Mouse (Mus musculus): ENCODE measurements around the gene Prkaca.

The Prkaca gene

GRCm38 (mm10) chr8:83972150-83973120 lies at the start of gene Prkaca:
Prkaca (plus strand) TSS chr8:83972993.
- DNase-seq (ENCODE audit: low spot score in 2 of 2) = peak; percentile 95 to 97

DNA sequence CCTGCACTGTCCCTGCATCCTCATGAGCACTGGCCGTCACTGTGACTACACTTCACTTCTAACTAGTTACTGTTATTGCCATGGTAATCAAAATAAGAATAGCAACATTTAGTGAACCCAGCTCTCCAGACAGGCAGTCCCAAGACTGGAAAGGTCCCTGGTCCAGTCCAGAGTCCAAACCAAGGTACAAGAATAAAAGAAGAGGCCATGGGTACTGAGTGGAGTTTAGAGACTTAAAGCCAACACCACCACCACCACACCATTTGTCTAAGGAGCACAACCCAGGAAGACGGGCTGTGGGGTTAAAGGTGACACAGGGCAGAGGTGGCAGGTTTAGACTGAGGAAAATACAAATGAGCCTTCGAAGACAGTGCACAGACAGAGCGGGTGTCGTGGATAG lies 48.2 kb upstream of the Prkaca start:
- no peak for DNase-seq (ENCODE audit: low spot score in 2 of 2)

GRCm38 (mm10) chr8:83926266-83926665 lies 46.5 kb upstream of the Prkaca start:
- no peak for DNase-seq (ENCODE audit: low spot score in 2 of 2)

DNA sequence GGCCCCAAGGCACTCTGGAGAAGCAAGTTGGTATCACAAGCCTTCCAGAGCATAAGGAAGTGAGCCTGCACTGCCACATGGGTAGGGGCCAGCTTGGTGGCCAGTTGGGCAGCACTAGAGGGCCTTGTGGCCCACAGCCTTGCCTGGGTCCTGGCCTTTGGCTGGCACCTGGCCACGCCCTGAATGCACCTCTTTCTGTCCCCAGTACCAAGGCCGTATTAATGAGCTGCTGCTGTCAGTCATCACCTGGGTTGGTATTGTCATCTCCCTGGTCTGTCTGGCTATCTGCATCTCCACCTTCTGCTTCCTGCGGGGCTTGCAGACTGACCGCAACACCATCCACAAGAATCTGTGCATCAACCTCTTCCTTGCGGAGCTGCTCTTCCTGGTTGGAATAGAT lies 38.6 kb upstream of the Prkaca start:
- DNase-seq (ENCODE audit: low spot score in 2 of 2) = no peak

DNA sequence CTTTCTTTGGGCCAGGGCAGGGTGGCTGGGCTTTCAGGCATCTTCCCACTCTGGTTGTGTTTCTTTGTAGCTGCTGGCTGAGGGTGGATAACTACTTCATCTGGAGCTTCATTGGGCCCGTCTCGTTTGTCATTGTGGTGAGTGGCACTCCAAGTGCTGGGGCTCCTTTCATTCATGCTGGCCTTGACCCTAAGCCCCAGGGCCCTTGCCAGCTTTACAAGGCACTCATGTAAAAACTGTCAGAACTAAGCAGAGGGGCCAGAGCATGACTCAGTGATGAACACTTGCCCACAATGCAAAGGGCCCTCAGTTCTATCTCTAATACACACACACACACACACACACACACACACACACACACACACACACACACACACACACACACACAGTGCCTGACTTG lies 37.8 kb upstream of the Prkaca start:
- DNase-seq (ENCODE audit: low spot score in 2 of 2) = no peak

- no peak for DNase-seq (ENCODE audit: low spot score in 2 of 2)
Observed at GRCm38 (mm10) chr8:83935435-83935834, 37.4 kb upstream of the Prkaca start.

GRCm38 (mm10) chr8:83937645-83938044 lies 35.1 kb upstream of the Prkaca start:
- no peak for DNase-seq (ENCODE audit: low spot score in 2 of 2)

DNA sequence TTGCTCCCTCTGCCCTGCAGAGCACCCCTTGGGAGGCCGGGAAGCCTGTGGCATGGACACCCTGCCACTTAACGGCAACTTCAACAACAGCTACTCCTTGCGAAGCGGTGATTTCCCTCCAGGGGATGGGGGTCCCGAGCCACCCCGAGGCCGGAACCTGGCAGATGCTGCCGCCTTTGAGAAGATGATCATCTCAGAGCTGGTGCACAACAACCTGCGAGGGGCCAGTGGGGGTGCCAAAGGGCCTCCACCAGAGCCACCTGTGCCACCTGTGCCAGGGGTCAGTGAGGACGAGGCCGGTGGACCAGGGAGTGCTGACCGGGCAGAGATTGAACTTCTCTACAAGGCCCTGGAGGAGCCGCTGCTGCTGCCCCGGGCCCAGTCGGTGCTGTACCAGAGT lies 34.5 kb upstream of the Prkaca start:
- no peak for DNase-seq (ENCODE audit: low spot score in 2 of 2)

DNA sequence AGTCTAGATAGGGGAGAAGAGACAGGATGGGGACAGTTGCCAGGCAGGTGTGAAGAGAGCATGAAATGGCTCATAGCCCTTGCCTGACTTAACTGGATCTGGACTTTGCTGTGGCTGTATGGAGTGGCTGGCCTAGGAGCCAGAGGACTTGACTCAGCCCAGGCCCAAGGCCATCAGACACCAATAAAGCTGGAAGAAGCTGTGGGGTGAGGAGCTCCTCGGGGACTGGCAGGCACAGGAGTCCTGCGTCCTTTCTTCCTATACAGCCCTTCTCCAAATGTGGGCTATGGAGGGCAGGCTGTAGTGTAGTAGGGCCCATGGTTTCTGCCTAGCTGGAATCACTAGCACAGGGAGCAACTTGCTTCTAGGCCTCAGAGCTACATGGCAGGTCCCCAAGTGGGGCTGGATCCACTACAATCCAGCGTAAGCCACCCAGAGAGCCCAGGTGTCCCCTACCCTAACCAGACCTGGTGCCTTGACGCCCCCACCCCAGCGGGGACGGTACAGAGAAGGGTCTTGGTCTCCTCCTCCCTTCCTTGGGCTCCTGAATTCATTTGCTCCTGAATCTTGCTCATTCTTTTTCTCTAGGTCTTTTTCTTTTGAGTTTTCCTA lies 31.6 kb upstream of the Prkaca start:
- DNase-seq (ENCODE audit: low spot score in 2 of 2) = no peak

DNA sequence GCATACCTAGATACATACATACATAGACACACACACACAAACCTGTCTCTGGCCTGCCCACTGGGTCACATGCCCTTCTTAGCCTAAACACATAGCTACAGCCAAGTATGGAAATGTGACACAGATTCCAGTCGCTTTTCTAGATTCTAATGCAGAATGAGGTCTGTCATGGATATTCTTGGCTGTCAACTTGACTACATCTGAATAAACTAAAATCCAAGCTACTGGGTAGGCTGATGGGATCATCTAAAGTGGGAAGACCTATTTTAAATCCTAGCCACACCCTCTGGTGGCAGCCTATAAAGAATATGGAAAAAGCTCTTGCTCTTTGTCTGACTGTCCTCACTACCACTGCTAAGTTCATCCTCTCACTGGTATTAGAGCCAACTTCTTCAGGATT lies 30.3 kb upstream of the Prkaca start:
- DNase-seq (ENCODE audit: low spot score in 2 of 2) = no peak

DNA sequence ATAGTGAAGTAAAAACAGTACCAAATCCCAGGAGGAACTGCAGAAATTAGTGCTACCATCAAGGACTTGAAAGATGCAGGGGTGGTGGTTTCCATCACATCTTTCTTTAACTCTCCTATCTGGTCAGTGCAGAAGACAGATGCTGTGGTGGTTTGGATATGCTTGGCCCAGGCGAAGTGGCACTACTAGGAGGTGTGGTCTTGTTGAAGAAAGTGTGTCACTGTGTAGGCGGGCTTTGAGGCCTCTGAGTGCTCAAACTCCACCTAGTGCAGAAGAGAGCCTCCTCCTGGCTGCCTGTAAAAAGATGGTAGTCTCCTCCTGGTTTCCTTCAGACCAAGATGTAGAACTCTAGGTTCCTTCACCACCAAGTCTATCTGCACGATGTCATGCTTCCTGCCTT lies 27.3 kb upstream of the Prkaca start:
- no peak for DNase-seq (ENCODE audit: low spot score in 2 of 2)

DNA sequence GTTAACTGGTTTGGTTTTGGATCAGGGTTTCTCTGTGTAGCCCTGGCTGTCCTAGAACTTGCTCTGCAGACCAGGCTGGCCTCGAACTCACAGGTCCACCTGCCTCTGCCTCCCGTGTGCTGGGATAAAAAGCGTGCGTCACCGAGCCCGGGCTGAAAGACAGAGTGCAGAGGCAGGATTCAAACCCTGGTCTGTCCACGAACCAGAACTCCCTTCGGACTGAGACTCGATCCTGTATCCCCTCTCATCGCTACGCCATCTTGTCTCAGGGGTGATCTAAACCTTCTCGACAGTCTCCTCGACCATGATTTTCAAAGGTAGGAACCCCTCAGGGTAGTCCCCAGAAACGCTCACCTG lies 18.1 kb upstream of the Prkaca start:
- DNase-seq (ENCODE audit: low spot score in 2 of 2) = no peak

GRCm38 (mm10) chr8:83955106-83955957 lies 17.5 kb upstream of the Prkaca start, which contains the start of the genes Gm10644 and Asf1b:
Gm10644 (minus strand) TSS chr8:83955205.
Asf1b (plus strand) TSS chr8:83955507.
- DNase-seq (ENCODE audit: low spot score in 2 of 2) = peak; percentile 91 to 97

DNA sequence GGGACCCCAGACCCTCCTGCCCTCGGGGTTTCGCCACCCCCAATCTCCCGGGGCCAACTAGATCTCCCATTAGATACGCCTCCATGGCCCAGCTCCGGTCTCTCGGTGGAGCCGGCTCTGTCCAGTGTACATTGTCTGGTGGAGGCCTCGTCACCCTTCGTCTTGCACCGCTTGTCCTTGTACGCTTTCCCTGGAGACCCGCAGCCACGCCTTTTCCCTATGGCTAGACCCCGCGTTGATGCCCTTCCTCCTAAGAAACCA lies 16.9 kb upstream of the Prkaca start:
- DNase-seq (ENCODE audit: low spot score in 2 of 2) = no peak

DNA sequence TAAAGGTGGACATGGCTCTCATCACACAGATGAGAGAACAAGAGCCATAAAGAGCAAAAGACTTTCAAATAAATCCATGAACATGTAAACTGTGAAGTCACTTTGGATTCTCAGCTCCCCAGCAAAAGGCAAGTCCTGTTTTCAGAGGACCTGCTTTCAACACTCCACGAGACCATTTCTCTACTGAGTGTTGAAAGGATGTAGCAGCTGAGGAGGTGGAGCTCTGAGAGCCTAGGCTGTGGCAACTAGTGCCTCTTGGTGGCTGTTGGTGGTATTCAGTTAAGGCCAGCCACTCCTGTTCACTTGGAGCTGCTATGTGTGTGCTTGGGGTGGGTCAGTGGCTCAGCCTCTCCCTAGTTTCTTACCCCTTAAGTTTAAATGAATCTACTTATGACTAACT lies 16.0 kb upstream of the Prkaca start:
- no peak for DNase-seq (ENCODE audit: low spot score in 2 of 2)

DNA sequence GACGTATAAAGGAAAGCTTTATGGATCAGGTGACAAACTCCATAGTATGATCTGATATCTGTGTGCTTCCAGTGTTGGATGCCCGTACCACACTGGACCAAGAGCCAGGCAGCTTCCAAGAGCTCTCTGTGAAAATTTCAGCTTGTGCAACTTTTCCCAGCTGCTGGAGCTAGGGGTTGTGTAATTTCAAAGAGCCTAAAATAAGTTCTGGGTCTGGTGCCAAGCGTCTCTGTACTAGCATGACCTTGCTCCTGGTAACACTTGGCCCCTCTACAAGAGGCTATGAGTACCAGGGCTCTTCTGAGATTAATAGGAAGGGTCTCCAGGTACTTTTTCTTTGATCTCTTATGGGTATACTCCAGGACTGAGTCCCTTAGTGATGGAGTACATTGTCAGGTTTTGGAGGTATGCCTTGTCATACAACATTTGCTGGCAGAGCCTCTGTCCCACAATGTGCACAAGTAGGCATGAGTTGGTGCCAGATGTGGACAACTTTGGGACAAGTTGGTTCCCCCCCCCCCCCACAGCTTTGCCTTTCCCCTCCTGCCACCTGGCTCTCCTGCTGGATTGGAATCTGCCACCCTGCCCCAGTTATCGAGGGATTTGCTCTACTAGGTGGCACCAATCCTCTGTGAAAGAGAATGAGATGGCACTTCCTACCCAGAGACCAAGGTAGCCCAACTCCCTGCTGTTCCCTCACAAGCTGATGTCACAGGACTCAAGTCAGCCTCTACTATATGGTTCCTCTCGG lies 8.6 kb upstream of the Prkaca start:
- DNase-seq (ENCODE audit: low spot score in 2 of 2) = no peak

DNA sequence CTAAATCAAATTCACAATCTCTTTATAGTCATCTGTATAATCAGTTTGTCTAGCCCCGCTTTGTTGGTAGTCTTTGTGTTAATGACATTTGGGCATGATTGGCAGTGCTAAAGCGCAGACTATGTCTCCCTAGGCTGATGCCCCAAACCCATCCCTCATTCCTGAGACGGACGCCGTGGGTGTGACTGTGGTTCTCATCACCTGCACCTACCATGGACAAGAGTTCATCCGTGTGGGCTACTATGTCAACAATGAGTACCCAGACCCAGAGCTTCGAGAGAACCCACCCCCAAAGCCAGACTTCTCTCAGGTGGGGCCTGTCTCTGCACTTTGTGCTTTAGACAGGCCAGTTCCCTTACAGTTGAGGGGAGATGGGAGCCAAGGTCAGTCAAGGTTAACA lies 5.1 kb upstream of the Prkaca start:
- DNase-seq (ENCODE audit: low spot score in 2 of 2) = no peak

DNA sequence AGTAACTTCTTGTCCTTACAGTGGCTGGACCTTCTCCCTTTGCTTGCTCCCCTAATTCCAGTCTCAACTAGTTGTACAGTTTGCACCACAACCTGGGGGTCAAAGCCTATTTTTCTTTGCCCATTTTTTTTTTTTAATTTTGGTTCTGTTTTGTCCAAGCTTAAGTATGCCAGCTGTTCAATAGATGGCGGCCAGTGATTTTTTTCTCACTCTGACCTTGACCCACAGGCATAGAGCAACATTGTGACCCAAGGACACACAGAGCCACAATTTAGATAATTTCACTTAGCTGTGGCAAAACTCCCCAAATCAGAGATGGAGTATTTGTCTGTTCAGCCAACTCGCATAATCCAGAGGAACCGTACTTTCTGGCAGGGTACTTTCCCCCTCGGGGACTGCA lies 1.7 kb upstream of the Prkaca start:
- DNase-seq (ENCODE audit: low spot score in 2 of 2) = no peak

GRCm38 (mm10) chr8:83971661-83972060 lies 1.1 kb upstream of the Prkaca start:
- DNase-seq (ENCODE audit: low spot score in 2 of 2) = no peak

- no peak for DNase-seq (ENCODE audit: low spot score in 2 of 2)
Observed at GRCm38 (mm10) chr8:83973161-83974031, 603 bp downstream of the Prkaca start.

- DNase-seq (ENCODE audit: low spot score in 2 of 2) = no peak
Observed at GRCm38 (mm10) chr8:83974521-83974920, 1.7 kb downstream of the Prkaca start.

All from cerebellum, postnatal 4 days (tissue).